Mouse (Mus musculus) neural tube, embryonic 14.5 days (tissue): ENCODE results near the gene Scaf4. TPM values are rescaled to one million over a fixed set of nuclear protein-coding genes. Genes with fewer than 3 reads are reported as not detected.

ENCODE experiments used
- ATAC-seq: fragments of 200-750 bp; cut with Nextera tagmentation; 2 replicates; pipeline ENCODE4 v1.8.0; 2017; ENCODE audit warnings: low read depth, mild to moderate bottlenecking, moderate TSS enrichment, moderate library complexity
- H3K27ac ChIP-seq: fragments of 300-500 bp; sonication (generic); 2 replicates; pipeline ENCODE4 v1.5.1; 2014; ENCODE audit warnings: low read depth, mild to moderate bottlenecking, control low read depth, low read length, moderate library complexity, mixed read lengths
- H3K27me3 ChIP-seq: fragments of 300-500 bp; sonication (generic); 2 replicates; pipeline ENCODE4 v1.6.1; 2014; ENCODE audit warnings: low read length; ENCODE audit not compliant: control insufficient read depth, insufficient read depth
- H3K36me3 ChIP-seq: fragments of 300-500 bp; sonication (generic); 2 replicates; pipeline ENCODE4 v1.6.1; 2014; ENCODE audit warnings: low read length, mixed read lengths; ENCODE audit not compliant: control insufficient read depth, insufficient read depth
- H3K4me1 ChIP-seq: fragments of 300-500 bp; sonication (generic); 2 replicates; pipeline ENCODE4 v1.6.1; 2014; ENCODE audit warnings: low read length; ENCODE audit not compliant: control insufficient read depth, insufficient read depth
- H3K4me2 ChIP-seq: fragments of 300-500 bp; sonication (generic); 2 replicates; pipeline ENCODE4 v1.6.1; 2014; ENCODE audit warnings: mild to moderate bottlenecking, low read depth, low read length, control low read depth
- H3K4me3 ChIP-seq: fragments of 300-500 bp; sonication (generic); 2 replicates; pipeline ENCODE4 v1.5.1; 2014; ENCODE audit warnings: low read depth, low read length, control low read depth, mixed read lengths
- H3K9ac ChIP-seq: fragments of 300-500 bp; sonication (generic); replicated peaks from 2 replicates; pipeline ENCODE4 v1.6.1; 2014; ENCODE audit warnings: low read depth, mild to moderate bottlenecking, control low read depth, low read length, mixed read lengths
- H3K9me3 ChIP-seq: fragments of 300-500 bp; sonication (generic); 2 replicates; pipeline ENCODE4 v1.6.1; 2016; ENCODE audit warnings: low read length; ENCODE audit not compliant: control insufficient read depth
- WGBS: fragments of 180-500 bp; shearing (Covaris S2); extraction: QIAGEN DNeasy Blood & Tissue Kit; methylation state at CpG from one replicate; pipeline ENCODE4 v1.1.7; 2014; 5-methylcytosine and 5-hydroxymethylcytosine counted together
- polyA plus RNA-seq: library from polyadenylated mRNA; unstranded; fragments of >200 nt; fragmentation: Nextera tagmentation; extraction: Ambion mirVana; gene quantifications from 2 replicates; pipeline ENCODE4 v1.2.1, GENCODE M21; 2014

Gene Scaf4
- 23.9 and 27.0 TPM in 2 replicates for polyA plus RNA-seq

DNA sequence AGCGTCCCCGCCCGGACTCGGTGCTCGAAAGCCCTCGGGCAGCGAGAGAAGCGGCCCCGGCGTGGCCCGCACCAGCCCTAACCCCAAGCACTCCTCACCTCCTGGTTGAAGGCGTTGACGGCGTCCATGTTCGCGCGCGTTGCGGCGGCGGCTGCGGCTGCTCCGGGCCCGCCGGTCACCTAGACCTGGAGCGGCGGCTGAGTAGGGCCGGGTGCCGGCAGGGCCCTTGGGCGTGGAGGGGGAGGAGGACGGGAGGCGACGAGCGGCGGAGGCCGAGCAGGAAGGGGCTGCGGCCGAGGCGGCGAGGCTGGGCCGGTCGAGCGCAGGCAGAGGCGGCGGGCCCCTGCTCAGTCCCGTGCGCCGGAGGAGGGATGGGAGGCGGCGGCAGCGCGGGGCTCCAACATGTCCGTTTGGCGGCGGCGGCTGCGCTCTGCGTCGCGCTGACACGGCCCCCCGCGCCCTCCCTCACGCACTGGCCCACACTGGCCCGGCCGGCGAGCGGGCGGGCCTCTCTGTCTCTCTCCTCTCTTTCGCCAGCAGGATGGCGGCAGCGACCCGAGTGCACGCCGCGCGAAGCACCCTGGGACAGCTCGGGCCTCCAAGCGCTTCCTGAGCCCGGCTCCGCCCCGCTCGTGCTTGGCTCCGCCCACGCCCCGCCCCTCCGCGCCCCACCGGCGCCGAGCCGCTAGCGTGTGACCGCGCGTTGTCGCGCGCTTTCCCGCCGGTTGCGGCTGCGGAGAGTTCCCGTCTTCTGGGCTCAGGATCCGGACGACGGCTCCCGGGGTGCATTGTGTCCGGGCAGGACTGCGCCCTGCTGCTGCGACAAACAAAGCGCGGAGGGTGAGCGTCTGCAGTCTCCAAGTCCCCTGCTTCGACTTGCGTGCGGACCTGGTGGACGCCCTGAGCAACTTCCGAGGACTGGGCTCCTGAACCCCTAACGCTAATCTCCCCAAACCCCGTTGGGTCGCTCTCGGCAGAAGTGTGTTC lies at the start of gene Scaf4:
Scaf4 (minus strand) TSS at position 599 of the 987 bp plus-strand sequence.
- peak within 1 kb of the TSS; percentile 79 for H3K9ac ChIP-seq
- ATAC-seq = peak; percentile 98
- under 1% methylated on average over 79 of the region's 123 CpGs for WGBS
- peak within 1 kb of the TSS; percentile 94 for H3K4me2 ChIP-seq
- no peaks in the 10 kb centered on the region for H3K36me3 ChIP-seq
- H3K9me3 ChIP-seq = no peaks in the 10 kb centered on the region
- H3K4me3 ChIP-seq = peak within 1 kb of the TSS; percentile 72
- peaks cover 19% of the 10 kb centered on the region for H3K4me1 ChIP-seq
- 0 out of 2 replicates have a peak, but pooled peaks cover 2% of the 10 kb centered on the region for H3K27me3 ChIP-seq
- H3K27ac ChIP-seq = peak within 1 kb of the TSS; percentile 84

DNA sequence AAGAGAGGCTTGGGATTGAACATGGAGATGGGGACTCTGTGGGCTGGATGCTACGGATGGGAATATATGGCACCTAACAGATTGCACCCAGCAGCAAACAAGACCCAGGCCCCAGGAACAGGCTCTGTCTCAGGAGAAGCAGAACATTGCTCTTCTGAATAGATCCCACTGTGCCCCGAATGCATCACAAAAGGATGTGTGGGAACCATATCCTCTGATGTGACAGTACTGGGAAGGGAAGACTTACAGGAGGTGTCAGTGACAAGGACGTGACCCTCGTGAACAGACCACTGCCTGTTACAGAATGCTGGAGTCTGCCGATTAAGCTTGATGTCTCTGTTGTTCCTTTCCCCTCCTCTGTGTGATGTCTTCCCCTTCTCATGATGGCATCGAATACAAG lies 48.2 kb upstream of the Scaf4 start:
- 67% methylated on average over 6 of the region's 6 CpGs for WGBS
- Histone ChIP-seq H3K4me1 (no peaks in the 10 kb centered on the region), H3K9me3 (no peaks in the 10 kb centered on the region), H3K4me3 (no peak overlapping the region), H3K27me3 (no peaks in the 10 kb centered on the region), H3K27ac (no peak overlapping the region), H3K36me3 (no peaks in the 10 kb centered on the region), H3K9ac (no peak overlapping the region), H3K4me2 (no peak overlapping the region)
- no peak for ATAC-seq

DNA sequence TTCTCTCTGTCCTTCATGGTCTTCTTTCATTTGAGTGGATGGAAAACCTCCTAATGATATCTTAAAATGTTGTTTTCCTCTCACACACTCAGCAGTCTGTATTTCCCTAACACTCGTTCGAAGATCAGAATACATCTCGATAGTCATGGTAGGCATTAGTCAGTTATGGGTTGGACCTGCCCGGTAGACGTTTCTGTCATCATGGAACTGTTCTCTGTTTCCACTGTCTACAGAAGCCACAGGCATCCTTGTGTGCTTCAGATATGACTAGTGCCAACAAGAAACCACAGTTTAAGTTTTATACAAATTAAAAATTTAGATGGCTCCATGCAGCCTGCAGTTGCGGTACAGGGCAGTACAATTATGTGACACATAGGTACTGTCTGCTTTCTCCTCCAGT lies 46.7 kb upstream of the Scaf4 start:
- Histone ChIP-seq H3K9ac (no peak overlapping the region), H3K36me3 (no peaks in the 10 kb centered on the region), H3K27me3 (no peaks in the 10 kb centered on the region), H3K4me2 (no peak overlapping the region), H3K9me3 (no peaks in the 10 kb centered on the region), H3K4me1 (no peaks in the 10 kb centered on the region), H3K4me3 (no peak overlapping the region), H3K27ac (no peak overlapping the region)
- 94% methylated on average over 6 of the region's 6 CpGs for WGBS
- ATAC-seq = no peak

DNA sequence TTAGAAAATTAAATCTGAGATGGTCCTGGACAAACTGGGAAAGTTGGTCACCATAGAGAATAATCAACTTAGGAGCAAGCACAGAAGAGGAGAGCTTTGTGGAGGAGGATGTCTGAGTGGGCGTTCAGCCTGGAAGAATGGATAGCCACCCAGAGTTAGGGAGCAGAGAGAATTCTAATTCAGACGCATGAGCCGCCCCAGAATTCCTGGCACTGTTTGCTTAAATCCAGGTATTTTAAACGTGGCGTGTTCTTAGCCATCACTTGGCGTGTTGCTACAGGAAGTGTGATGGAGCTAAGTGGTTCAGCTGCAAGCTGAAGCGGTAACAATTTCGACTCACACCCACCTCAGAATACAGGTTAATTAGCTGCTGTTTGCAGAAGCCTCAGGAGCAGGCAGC lies 45.2 kb upstream of the Scaf4 start:
- no peaks in the 10 kb centered on the region for H3K4me1 ChIP-seq
- H3K9me3 ChIP-seq = no peaks in the 10 kb centered on the region
- H3K36me3 ChIP-seq = no peaks in the 10 kb centered on the region
- no peak for ATAC-seq
- no peak overlapping the region for H3K27ac ChIP-seq
- no peaks in the 10 kb centered on the region for H3K27me3 ChIP-seq
- 87% methylated on average over 8 of the region's 8 CpGs for WGBS
- no peak overlapping the region for H3K4me3 ChIP-seq
- no peak overlapping the region for H3K9ac ChIP-seq
- no peak overlapping the region for H3K4me2 ChIP-seq

- 34% methylated on average over 8 of the region's 8 CpGs for WGBS
- H3K9ac ChIP-seq = no peak overlapping the region
- H3K4me3 ChIP-seq = no peak overlapping the region
- peak; percentile 56; the same call in 1 of the 2 replicates for ATAC-seq
- H3K4me1 ChIP-seq = no peaks in the 10 kb centered on the region
- no peak overlapping the region for H3K4me2 ChIP-seq
- H3K36me3 ChIP-seq = no peaks in the 10 kb centered on the region
- H3K27me3 ChIP-seq = no peaks in the 10 kb centered on the region
- no peaks in the 10 kb centered on the region for H3K9me3 ChIP-seq
- H3K27ac ChIP-seq = no peak overlapping the region
These were observed 38.7 kb upstream of the Scaf4 start for GRCm38 (mm10) chr16:90322850-90323528.

DNA sequence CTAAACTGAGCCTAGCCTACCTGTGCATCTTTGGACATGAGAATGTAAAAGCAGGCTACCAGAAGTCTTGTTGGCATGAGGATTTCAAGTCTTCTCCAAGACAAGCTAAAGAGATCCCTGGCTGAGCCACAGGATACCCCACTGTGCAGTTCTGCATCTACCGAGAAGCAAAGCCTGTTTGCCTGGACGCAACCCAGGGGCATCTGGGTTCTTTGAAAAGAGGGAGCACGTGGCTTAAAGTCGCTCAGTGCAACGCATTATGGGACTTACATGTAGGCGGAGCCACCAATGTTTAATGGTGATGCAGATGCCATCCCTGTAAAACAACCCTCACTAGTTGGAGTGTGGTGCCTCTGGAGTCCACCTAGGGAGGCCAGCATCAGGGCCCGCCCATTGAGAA lies 35.0 kb upstream of the Scaf4 start:
- Histone ChIP-seq H3K4me1 (no peaks in the 10 kb centered on the region), H3K36me3 (no peaks in the 10 kb centered on the region), H3K4me2 (no peak overlapping the region), H3K27me3 (no peaks in the 10 kb centered on the region), H3K27ac (no peak overlapping the region), H3K9me3 (no peaks in the 10 kb centered on the region), H3K4me3 (no peak overlapping the region), H3K9ac (no peak overlapping the region)
- 75% methylated on average over 7 of the region's 7 CpGs for WGBS
- ATAC-seq = no peak

- no peaks in the 10 kb centered on the region for H3K4me1 ChIP-seq
- no peak overlapping the region for H3K27ac ChIP-seq
- 67% methylated on average over 12 of the region's 12 CpGs for WGBS
- H3K9ac ChIP-seq = no peak overlapping the region
- H3K9me3 ChIP-seq = no peaks in the 10 kb centered on the region
- no peaks in the 10 kb centered on the region for H3K36me3 ChIP-seq
- no peak for ATAC-seq
- H3K4me2 ChIP-seq = no peak overlapping the region
- H3K27me3 ChIP-seq = no peaks in the 10 kb centered on the region
- no peak overlapping the region for H3K4me3 ChIP-seq
These were observed 34.1 kb upstream of the Scaf4 start for GRCm38 (mm10) chr16:90318372-90318926.

DNA sequence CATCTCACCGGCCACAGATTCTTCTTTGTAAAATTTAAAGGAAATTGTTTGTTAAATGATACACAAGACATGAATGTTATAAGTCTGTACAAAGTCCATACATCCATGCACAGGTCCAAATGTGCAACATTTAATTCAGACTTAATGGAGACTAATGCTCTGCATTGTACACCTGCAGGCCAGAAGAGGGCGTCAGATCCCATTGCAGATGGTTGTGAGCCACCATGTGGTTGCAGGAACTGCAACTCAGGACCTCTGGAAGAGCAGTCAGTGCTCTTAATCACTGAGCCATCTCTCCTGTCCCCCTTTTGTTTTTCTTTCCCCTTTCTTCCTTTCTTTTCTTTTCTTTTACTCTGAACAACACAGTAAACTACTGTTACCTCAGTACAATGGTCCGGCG lies 33.5 kb upstream of the Scaf4 start:
- Histone ChIP-seq H3K4me3 (no peak overlapping the region), H3K4me1 (no peaks in the 10 kb centered on the region), H3K27me3 (no peaks in the 10 kb centered on the region), H3K27ac (no peak overlapping the region), H3K4me2 (no peak overlapping the region), H3K36me3 (no peaks in the 10 kb centered on the region), H3K9me3 (no peaks in the 10 kb centered on the region), H3K9ac (no peak overlapping the region)
- ATAC-seq = no peak
- WGBS = 69% methylated on average over 4 of the region's 4 CpGs

GRCm38 (mm10) chr16:90315881-90316280 lies 31.6 kb upstream of the Scaf4 start:
- whole genome bisulfite sequencing = 82% methylated on average over 4 of the region's 4 CpGs

More at GRCm38 (mm10) chr16:90315881-90316280, 31.6 kb upstream of the Scaf4 start:
- H3K4me3 ChIP-seq = no peak overlapping the region
- H3K9me3 ChIP-seq = no peaks in the 10 kb centered on the region
- no peaks in the 10 kb centered on the region for H3K36me3 ChIP-seq
- no peak for ATAC-seq
- no peak overlapping the region for H3K27ac ChIP-seq
- H3K9ac ChIP-seq = no peak overlapping the region
- no peaks in the 10 kb centered on the region for H3K27me3 ChIP-seq
- no peaks in the 10 kb centered on the region for H3K4me1 ChIP-seq
- no peak overlapping the region for H3K4me2 ChIP-seq
